Mouse (Mus musculus) megakaryocyte, embryonic 14.5 days (primary cell): ENCODE results near the gene Tas2r143. TPM values are rescaled to one million over a fixed set of nuclear protein-coding genes. Genes with fewer than 3 reads are reported as not detected.

Experiments used
- H3K27me3 ChIP-seq: replicated peaks from 2 replicates; pipeline ENCODE3; 2012; ENCODE audit warnings: inconsistent platforms
- H3K36me3 ChIP-seq: replicated peaks from 2 replicates; pipeline ENCODE3; 2012; ENCODE audit warnings: low read length, inconsistent platforms, mixed read lengths
- H3K4me1 ChIP-seq: 2 replicates; pipeline ENCODE4 v1.6.1; 2012; ENCODE audit warnings: inconsistent platforms
- H3K4me3 ChIP-seq: replicated peaks from 2 replicates; pipeline ENCODE3; 2012; ENCODE audit warnings: moderate library complexity, mild to moderate bottlenecking, inconsistent platforms
- H3K9me3 ChIP-seq: 2 replicates; pipeline ENCODE4 v1.6.1; 2012; ENCODE audit warnings: inconsistent platforms
- FLI1 ChIP-seq: IDR thresholded peaks from 2 replicates; pipeline ENCODE4 v1.6.1; 2012; ENCODE audit warnings: low read length, inconsistent platforms, mixed read lengths
- GATA1 ChIP-seq: IDR thresholded peaks from 3 replicates; pipeline ENCODE4 v1.6.1; 2012; ENCODE audit warnings: mixed read lengths, low read length, inconsistent platforms, borderline replicate concordance
- polyA plus RNA-seq: library from polyadenylated mRNA; stranded (reverse); fragments of >175 nt; gene quantifications from 2 replicates; pipeline ENCODE4 v1.2.3, GENCODE M21; 2012; ENCODE audit warnings: low replicate concordance; ENCODE audit not compliant: insufficient read depth

The Tas2r143 gene
- polyA plus RNA-seq, 1 experiment, result not detected

DNA sequence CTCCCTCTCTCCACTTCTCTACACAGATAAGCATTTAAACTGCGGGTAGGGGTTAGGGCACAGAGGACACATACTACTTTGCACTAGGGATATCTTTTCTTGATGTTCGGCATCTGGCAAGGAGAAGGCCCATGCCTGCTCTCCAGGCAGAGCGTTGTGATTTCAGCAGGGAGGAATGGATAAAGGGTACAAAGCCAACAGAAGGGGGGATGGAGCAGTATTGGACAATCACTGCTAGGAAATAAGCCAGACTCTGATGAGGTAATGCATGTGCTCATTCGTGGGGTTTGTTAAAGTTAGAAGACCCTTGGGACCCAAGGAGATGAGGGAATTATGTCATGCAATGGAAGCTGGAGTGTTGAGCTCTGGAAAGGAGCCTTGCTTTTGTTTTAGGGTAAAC, 25.3 kb upstream of the Tas2r143 start:
- TF ChIP-seq GATA1, result no peak
- no peak for TF ChIP-seq FLI1
- Histone ChIP-seq H3K9me3 (no peaks in the 10 kb centered on the region), H3K36me3 (no peaks in the 10 kb centered on the region), H3K4me1 (peaks cover 72% of the 10 kb centered on the region), H3K27me3 (no peaks in the 10 kb centered on the region), H3K4me3 (no peak overlapping the region)

DNA sequence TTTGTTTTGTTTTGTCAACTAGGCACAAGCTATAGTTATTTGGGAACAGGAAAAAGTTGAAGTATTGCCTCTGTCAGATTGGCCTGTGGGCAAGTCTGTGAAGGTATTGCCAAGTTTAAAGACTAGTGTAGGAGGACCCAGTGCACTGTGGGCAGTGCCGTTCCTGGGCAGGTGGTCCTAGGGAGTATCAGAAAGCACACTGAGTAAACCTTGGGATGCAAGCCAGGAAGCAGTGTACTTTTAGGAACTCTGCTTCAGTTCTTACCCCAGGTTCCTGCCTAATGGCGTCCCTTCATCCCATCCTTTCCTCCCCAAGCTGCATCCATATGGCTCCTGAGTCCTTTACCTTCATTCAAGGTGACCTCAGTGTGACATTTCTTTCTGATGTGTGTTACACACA, 24.9 kb upstream of the Tas2r143 start:
- Histone ChIP-seq H3K4me3 (no peak overlapping the region), H3K4me1 (peaks cover 72% of the 10 kb centered on the region), H3K27me3 (no peaks in the 10 kb centered on the region), H3K36me3 (no peaks in the 10 kb centered on the region), H3K9me3 (no peaks in the 10 kb centered on the region)
- TF ChIP-seq FLI1, result no peak
- no peak for TF ChIP-seq GATA1

DNA sequence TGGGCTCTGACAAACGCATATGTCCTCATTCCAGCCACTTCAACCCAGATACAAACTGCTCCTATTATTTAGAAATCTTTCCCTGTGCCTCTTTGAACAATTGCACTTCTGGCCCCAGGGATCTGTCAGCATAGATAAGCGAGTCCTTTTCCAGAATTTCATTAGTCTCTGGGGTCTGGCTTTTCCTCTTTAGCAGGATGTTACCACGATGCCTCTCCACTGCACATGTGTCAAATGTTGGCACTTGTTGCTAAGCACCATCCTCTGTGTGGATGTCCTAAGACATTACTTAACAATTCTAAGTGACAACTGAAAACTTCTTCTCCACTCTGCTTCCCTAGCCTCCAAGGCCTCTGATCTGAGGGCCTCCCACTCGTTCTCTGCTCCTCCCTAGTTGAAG, 24.0 kb upstream of the Tas2r143 start:
- TF ChIP-seq GATA1 (no peak), FLI1 (no peak)
- H3K36me3 ChIP-seq, result no peaks in the 10 kb centered on the region
- H3K4me1 ChIP-seq, result peaks cover 66% of the 10 kb centered on the region
- no peaks in the 10 kb centered on the region for H3K9me3 ChIP-seq
- no peaks in the 10 kb centered on the region for H3K27me3 ChIP-seq
- no peak overlapping the region for H3K4me3 ChIP-seq

DNA sequence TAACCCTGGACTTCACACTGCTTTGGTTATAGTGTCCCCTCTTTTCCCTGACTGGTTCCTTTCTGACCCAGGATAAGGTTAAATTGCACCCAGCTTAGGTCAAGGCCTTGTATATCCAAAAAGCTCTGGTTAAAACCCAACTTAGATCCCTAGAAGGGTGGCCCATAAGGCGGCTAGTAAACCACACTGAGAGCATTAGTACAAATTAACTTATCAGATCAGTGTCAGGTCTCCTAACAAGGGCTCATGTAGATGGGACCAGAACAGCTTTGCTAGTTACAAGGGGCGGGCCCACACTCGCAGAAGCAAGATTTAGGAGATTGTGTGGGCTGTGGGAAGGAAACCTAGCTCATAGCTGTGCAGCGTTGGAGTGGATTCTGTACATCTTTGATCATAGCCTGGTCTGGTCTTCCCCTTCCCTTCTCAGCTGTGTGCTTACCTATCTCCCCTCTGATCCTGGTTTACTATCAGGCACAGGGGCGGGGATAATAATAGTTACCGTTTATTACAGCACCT, 23.5 kb upstream of the Tas2r143 start:
- Histone ChIP-seq H3K36me3 (no peaks in the 10 kb centered on the region), H3K9me3 (no peaks in the 10 kb centered on the region), H3K4me3 (peak overlapping the region; percentile 14), H3K4me1 (peaks cover 65% of the 10 kb centered on the region), H3K27me3 (no peaks in the 10 kb centered on the region)
- TF ChIP-seq FLI1 (no peak), GATA1 (no peak)

DNA sequence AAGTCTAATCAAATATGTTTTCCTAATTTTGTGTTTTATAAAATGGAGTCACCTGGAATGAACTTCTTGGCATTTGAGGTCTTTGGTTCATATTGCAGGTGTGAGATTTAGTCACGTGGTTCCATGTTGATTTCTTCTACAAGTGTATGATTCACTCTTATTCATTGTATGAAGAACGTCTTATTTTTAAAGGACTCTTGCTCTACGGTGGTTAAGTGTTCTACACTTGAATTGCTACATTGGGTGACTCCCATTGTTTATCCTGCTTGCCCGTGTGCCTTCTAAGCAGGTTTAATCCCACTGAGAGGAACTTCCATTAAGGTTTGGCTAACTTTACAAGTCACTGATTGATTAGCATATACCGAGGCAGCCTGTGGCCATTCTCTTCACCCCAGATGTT, 22.8 kb upstream of the Tas2r143 start:
- no peak overlapping the region for H3K4me3 ChIP-seq
- peaks cover 65% of the 10 kb centered on the region for H3K4me1 ChIP-seq
- H3K9me3 ChIP-seq, result no peaks in the 10 kb centered on the region
- H3K27me3 ChIP-seq, result no peaks in the 10 kb centered on the region
- TF ChIP-seq GATA1 (no peak), FLI1 (no peak)
- H3K36me3 ChIP-seq, result no peaks in the 10 kb centered on the region

DNA sequence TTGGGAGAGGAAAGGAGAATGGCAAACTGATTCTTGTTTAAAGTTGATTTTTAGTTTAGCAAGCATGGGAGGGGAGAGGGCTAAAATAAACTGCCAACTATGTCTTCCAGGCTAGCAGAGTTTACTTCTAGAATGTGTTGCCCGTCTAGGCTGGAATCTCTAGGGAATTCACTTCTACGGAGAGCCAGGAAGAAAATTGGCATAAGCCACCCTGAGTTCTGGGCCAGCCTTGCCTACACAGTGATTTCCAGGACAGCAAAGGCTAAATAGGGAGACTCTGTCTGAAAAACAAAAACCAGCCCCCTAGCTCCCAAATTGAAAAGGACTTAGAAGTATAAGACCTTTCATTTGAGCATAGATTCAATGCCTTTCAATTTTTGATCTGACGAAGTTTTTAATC, 20.5 kb upstream of the Tas2r143 start:
- Histone ChIP-seq H3K27me3 (peaks cover 2% of the 10 kb centered on the region), H3K9me3 (no peaks in the 10 kb centered on the region), H3K36me3 (no peaks in the 10 kb centered on the region), H3K4me3 (no peak overlapping the region), H3K4me1 (peaks cover 47% of the 10 kb centered on the region)
- no peak for TF ChIP-seq FLI1
- TF ChIP-seq GATA1, result no peak

DNA sequence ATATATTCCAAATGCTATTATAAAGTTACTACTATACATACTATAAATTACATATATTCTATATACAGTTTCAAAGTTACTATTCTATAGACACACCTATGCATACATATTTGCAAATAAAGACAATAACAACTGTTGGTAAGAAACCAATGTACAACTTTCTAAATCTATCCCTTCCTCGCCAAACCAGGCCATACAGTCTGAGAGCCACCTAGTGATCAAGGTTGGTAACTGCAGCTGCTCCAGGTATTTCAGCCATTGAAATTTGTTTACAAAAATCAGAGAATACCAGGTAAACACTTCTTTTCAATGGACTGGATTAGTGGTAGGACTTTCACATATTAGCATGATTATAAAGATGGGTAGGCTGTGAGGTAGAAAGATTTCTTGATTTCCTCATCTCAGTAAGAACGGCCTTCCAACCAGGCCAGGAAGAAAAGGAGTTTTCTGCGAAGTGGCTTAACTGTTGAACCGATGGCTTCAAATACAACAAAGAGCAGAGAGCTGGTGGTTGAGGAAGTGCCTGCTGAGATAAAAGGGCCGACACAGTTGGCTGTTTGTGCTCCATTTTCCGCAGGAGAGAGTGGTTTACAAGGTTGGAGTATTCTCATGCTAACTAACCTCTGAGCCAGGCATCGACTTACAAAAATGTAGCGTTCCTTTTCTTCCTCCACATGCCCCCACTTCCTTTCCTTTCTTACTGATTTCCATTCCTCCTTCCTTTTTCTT, 19.5 kb upstream of the Tas2r143 start:
- Histone ChIP-seq H3K9me3 (no peaks in the 10 kb centered on the region), H3K36me3 (no peaks in the 10 kb centered on the region), H3K4me3 (no peak overlapping the region), H3K27me3 (peaks cover 3% of the 10 kb centered on the region), H3K4me1 (peaks cover 38% of the 10 kb centered on the region)
- TF ChIP-seq FLI1 (no peak), GATA1 (no peak)

DNA sequence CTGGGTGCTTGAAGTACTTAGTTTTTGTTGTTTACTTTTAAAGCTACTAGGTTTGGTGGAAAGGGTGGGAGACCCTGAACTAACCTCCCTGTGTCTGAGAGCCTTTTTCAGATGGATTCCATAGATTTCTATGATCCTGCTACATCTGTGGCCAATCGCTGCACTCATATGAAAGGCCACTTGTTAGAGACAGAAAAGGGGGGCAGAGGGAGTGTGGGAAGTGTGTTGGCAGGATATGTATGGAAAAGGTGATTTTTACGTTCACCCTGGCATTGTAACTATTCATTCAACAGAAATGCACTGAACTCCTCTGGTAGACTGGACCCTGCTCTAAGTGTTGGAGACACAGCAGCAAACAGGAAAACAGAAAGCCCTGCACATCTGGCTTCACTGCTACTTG, 18.8 kb upstream of the Tas2r143 start:
- H3K4me3 ChIP-seq, result no peak overlapping the region
- H3K9me3 ChIP-seq, result no peaks in the 10 kb centered on the region
- TF ChIP-seq GATA1 (no peak), FLI1 (no peak)

DNA sequence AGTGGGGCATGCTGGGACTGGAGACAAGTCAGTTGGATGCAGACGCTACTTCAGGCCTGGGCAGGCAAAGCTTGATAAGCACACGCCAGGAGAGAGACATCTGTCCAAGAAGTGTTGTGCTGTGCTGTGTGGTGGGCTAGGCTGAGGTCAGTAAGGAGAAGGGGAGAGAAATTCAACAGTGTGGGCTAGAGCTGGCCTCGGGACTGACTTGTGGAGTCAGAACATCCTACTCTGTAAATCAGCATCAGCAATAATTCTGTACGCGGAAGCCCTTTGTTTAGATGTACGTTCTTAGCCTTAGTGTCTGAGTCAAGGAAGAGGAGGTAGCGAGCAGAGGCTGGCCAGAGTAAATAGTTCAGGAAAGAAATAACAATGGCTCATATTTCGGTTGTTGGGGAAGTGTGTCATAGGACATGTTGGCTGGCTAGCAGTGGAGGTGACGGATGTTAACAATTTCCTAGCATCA, 18.1 kb upstream of the Tas2r143 start:
- no peak overlapping the region for H3K4me3 ChIP-seq
- H3K4me1 ChIP-seq, result peaks cover 27% of the 10 kb centered on the region
- H3K9me3 ChIP-seq, result no peaks in the 10 kb centered on the region
- no peaks in the 10 kb centered on the region for H3K36me3 ChIP-seq
- peaks cover 4% of the 10 kb centered on the region for H3K27me3 ChIP-seq
- TF ChIP-seq FLI1 (no peak), GATA1 (no peak)

More for the DNA sequence above, 18.8 kb upstream of the Tas2r143 start:
- peaks cover 4% of the 10 kb centered on the region for H3K27me3 ChIP-seq
- H3K36me3 ChIP-seq, result no peaks in the 10 kb centered on the region
- peaks cover 34% of the 10 kb centered on the region for H3K4me1 ChIP-seq

DNA sequence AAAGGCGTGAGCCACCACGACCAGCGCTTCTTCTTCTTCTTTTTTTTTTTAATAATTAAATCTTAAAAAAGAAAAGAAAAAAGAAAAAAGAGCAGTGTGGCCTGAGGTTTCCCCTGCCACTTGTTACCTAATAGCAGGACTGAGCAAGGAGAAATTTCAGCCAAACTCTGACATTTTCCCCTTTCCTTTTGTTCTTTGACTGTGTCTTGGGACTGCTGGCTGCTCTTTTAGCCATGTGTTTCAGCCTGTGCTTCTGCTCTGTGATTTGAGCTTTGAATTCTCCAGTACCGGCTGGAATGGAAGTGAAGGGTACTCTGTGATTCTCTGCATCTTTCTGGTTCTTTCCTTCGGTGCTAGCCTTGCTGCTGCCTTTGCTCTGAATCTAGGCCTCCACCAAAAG, 16.7 kb upstream of the Tas2r143 start:
- peaks cover 4% of the 10 kb centered on the region for H3K27me3 ChIP-seq
- peaks cover 20% of the 10 kb centered on the region for H3K4me1 ChIP-seq
- H3K9me3 ChIP-seq, result no peaks in the 10 kb centered on the region
- H3K4me3 ChIP-seq, result no peak overlapping the region
- TF ChIP-seq GATA1 (no peak), FLI1 (no peak)
- H3K36me3 ChIP-seq, result no peaks in the 10 kb centered on the region
